9 mouse cellular contexts compared by ENCODE assay signal in genomic region chr11:96298895-96299667, GRCm38 (mm10). TPM values are rescaled to one million over a fixed set of nuclear protein-coding genes. Genes with fewer than 3 reads are reported as not detected.
DNase-seq lines count a peak whose midpoint lies in the region; ATAC-seq and TF ChIP-seq lines count a peak whose summit lies in the region.
"Had no signal": no experiment of that assay in that cellular context is flagged by ENCODE, and none has a peak within 500 bp of the region (broad histone marks: within the 10 kb centered on the region; RNA-seq: fewer than 3 reads in every experiment).

No protein-coding gene starts in this region.

- WGBS in intestine, postnatal 0 days = under 1% methylated on average over 65 of the region's 66 CpGs
- WGBS in liver, embryonic 12.5 days (ENCODE audit: insufficient replicate concordance) = 2% methylated on average over 65 of the region's 66 CpGs

- peak overlapping the region; percentile 46 for H3K4me3 ChIP-seq in E14TG2a.4 (replicated peaks; ENCODE audit: low read length)
- peak overlapping the region; percentile 53 for H3K4me3 ChIP-seq in intestine, postnatal 0 days (ENCODE audit: low read depth, low read length)
- H3K4me3 ChIP-seq in liver, embryonic 12.5 days = peak overlapping the region; percentile 25

- DNase-seq in adrenal gland, adult 8-10 months = peak; percentile 85
- no peak for DNase-seq in ovary, adult 18-20 months (ENCODE audit: low spot score)
- DNase-seq in retina, embryonic 14.5 days (ENCODE audit: low spot score) = no peak
- no peak for DNase-seq in urinary bladder, postnatal 36 days (ENCODE audit: low spot score in 2 of 2)
- DNase-seq in c-Kit-positive CD71-positive TER-119-positive erythroid progenitor cells, embryonic 14.5 days (ENCODE audit: low spot score) = no peak

- 0 out of 2 replicates have a peak, but pooled peaks have one; percentile 17 for ATAC-seq in intestine, postnatal 0 days
- ATAC-seq in liver, embryonic 12.5 days = no peak

- peak overlapping the region; percentile 60 for H3K27ac ChIP-seq in intestine, postnatal 0 days (ENCODE audit: low read depth, low read length)
- no peak overlapping the region for H3K27ac ChIP-seq in liver, embryonic 12.5 days

- H3K36me3 ChIP-seq in E14TG2a.4 (ENCODE audit: insufficient read depth, low read length) = no peaks in the 10 kb centered on the region
- H3K36me3 ChIP-seq in intestine, postnatal 0 days (ENCODE audit: control insufficient read depth, insufficient read depth) = no peaks in the 10 kb centered on the region
- no peaks in the 10 kb centered on the region for H3K36me3 ChIP-seq in liver, embryonic 12.5 days

- H3K9ac ChIP-seq in intestine, postnatal 0 days (ENCODE audit: low read depth, low read length) = peak overlapping the region; percentile 70
- H3K9ac ChIP-seq in liver, embryonic 12.5 days = no peak overlapping the region

- no peak for TF ChIP-seq CTCF in E14TG2a.4 (conservative IDR thresholded peaks at IDR 0.05; ENCODE audit: low read length)
- no peak for TF ChIP-seq CTCF in intestine, postnatal 0 days (IDR thresholded peaks at IDR 0.05; ENCODE audit: low read depth)

- H3K27me3 ChIP-seq in E14TG2a.4 (ENCODE audit: insufficient read depth, low read length) = peaks cover 100% of the 10 kb centered on the region
- H3K27me3 ChIP-seq in intestine, postnatal 0 days (replicated peaks; ENCODE audit: control insufficient read depth, insufficient read depth, low read length) = peaks cover 89% of the 10 kb centered on the region
- peaks cover 100% of the 10 kb centered on the region for H3K27me3 ChIP-seq in liver, embryonic 12.5 days (replicated peaks)

- peaks cover 68% of the 10 kb centered on the region for H3K4me1 ChIP-seq in E14TG2a.4 (replicated peaks; ENCODE audit: low read depth, low read length)
- H3K4me1 ChIP-seq in intestine, postnatal 0 days (replicated peaks; ENCODE audit: control insufficient read depth, insufficient read depth, low read length) = no peaks in the 10 kb centered on the region; the same call in 1 of the 2 replicates
- H3K4me1 ChIP-seq in liver, embryonic 12.5 days = peaks cover 14% of the 10 kb centered on the region; the same call in 1 of the 2 replicates

- H3K9me3 ChIP-seq in E14TG2a.4 (ENCODE audit: low read length) = no peaks in the 10 kb centered on the region
- H3K9me3 ChIP-seq in intestine, postnatal 0 days (ENCODE audit: control insufficient read depth) = no peaks in the 10 kb centered on the region
- no peaks in the 10 kb centered on the region for H3K9me3 ChIP-seq in liver, embryonic 12.5 days (replicated peaks)

- peak overlapping the region; percentile 82 for H3K4me2 ChIP-seq in intestine, postnatal 0 days (replicated peaks; ENCODE audit: low read depth)
- peak overlapping the region; percentile 52 for H3K4me2 ChIP-seq in liver, embryonic 12.5 days

RNA-seq across cellular contexts. Expression of gene Hoxb5, which starts 4.1 kb away (rescaled TPM):
- 10 to 100 TPM; 25.2 to 38.3 (median 26.7) TPM for total RNA-seq in adrenal gland, adult 8-10 months (2022)
- polyA plus RNA-seq in intestine, postnatal 0 days (2015; fragmentation: Nextera tagmentation; extraction: Ambion mirVana) = 14.7 and 15.8 TPM in 2 replicates
- polyA plus RNA-seq in liver, embryonic 12.5 days (2016; fragmentation: Nextera tagmentation; extraction: Ambion mirVana) = 1.3 and 1.5 TPM in 2 replicates

RNA-seq across cellular contexts. Expression of gene Hoxb6, which starts 6.8 kb away (rescaled TPM):
- 10 to 100 TPM; 56.4 to 77.8 (median 59.5) TPM for total RNA-seq in adrenal gland, adult 8-10 months (2022)
- 5.7 and 6.4 TPM in 2 replicates for polyA plus RNA-seq in intestine, postnatal 0 days (2015; fragmentation: Nextera tagmentation; extraction: Ambion mirVana)
- polyA plus RNA-seq in liver, embryonic 12.5 days (2016; fragmentation: Nextera tagmentation; extraction: Ambion mirVana) = 0.30 TPM in 2 replicates
- total RNA-seq: heart, adult 18-20 months had no signal

RNA-seq across cellular contexts. Expression of gene Hoxb7, which starts 12.7 kb away (rescaled TPM):
- 10 to 100 TPM; 44.6 to 62.9 (median 53.0) TPM for total RNA-seq in adrenal gland, adult 8-10 months (2022)
- polyA plus RNA-seq in intestine, postnatal 0 days (2015; fragmentation: Nextera tagmentation; extraction: Ambion mirVana) = 7.6 and 8.5 TPM in 2 replicates
- 0.18 and 0.37 TPM in 2 replicates for polyA plus RNA-seq in liver, embryonic 12.5 days (2016; fragmentation: Nextera tagmentation; extraction: Ambion mirVana)
- total RNA-seq: heart, adult 18-20 months had no signal

RNA-seq across cellular contexts. Expression of gene Hoxb8, which starts 17.4 kb away (rescaled TPM):
- total RNA-seq in adrenal gland, adult 8-10 months (2022) = 10 to 100 TPM; 50.4 to 99.8 (median 83.6) TPM
- polyA plus RNA-seq in intestine, postnatal 0 days (2015; fragmentation: Nextera tagmentation; extraction: Ambion mirVana) = 1.0 and 1.1 TPM in 2 replicates
- not detected in 2 replicates for polyA plus RNA-seq in liver, embryonic 12.5 days (2016; fragmentation: Nextera tagmentation; extraction: Ambion mirVana)
- total RNA-seq: heart, adult 18-20 months had no signal

RNA-seq across cellular contexts. Expression of gene Hoxb4, which starts 19.0 kb away (rescaled TPM):
- total RNA-seq in adrenal gland, adult 8-10 months (2022) = 10 to 100 TPM; 19.9 to 45.3 (median 27.0) TPM
- 1.1 and 1.5 TPM in 2 replicates for polyA plus RNA-seq in intestine, postnatal 0 days (2015; fragmentation: Nextera tagmentation; extraction: Ambion mirVana)
- 0.62 and 0.66 TPM in 2 replicates for polyA plus RNA-seq in liver, embryonic 12.5 days (2016; fragmentation: Nextera tagmentation; extraction: Ambion mirVana)
